Mouse (Mus musculus) thymus, postnatal 0 days (tissue): ENCODE measurements around the gene Sox2. TPM values are rescaled to one million over a fixed set of nuclear protein-coding genes. Genes with fewer than 3 reads are reported as not detected.

Experiments used
- DNase-seq: peaks from one replicate; pipeline ENCODE4 v3.0.0-alpha.2; 2015; ENCODE audit warnings: low spot score
- polyA plus RNA-seq: library from polyadenylated mRNA; unstranded; fragments of >200 nt; fragmentation: Nextera tagmentation; extraction: Ambion mirVana; gene quantifications from 2 replicates; pipeline ENCODE4 v1.2.1, GENCODE M21; 2015

The Sox2 gene
- polyA plus RNA-seq, 1 experiment from 2014 or later: 0.23 TPM

- DNase-seq: no peak
Measured at GRCm38 (mm10) chr3:34658966-34659535, 8.8 kb downstream of the Sox2 start.

DNA sequence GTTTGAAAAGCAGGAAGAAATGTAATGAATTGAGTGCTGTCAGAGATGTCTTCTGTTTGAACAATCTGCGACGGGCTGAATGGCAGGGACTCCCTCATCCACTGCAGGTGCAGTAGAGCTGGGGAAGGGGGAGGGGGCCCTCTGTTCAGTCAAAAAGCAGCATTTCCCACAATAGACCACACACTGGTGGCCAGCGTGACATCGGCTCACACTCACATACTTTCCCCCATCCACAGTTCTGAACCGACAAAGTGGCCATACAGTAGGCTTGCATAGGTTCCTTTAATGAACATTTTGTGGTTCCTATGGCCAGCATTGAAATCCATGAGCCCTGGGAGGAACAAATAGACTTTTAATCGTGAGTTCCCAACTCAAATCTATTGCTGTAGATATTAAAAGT, 9.7 kb downstream of the Sox2 start:
- no peak for DNase-seq

DNA sequence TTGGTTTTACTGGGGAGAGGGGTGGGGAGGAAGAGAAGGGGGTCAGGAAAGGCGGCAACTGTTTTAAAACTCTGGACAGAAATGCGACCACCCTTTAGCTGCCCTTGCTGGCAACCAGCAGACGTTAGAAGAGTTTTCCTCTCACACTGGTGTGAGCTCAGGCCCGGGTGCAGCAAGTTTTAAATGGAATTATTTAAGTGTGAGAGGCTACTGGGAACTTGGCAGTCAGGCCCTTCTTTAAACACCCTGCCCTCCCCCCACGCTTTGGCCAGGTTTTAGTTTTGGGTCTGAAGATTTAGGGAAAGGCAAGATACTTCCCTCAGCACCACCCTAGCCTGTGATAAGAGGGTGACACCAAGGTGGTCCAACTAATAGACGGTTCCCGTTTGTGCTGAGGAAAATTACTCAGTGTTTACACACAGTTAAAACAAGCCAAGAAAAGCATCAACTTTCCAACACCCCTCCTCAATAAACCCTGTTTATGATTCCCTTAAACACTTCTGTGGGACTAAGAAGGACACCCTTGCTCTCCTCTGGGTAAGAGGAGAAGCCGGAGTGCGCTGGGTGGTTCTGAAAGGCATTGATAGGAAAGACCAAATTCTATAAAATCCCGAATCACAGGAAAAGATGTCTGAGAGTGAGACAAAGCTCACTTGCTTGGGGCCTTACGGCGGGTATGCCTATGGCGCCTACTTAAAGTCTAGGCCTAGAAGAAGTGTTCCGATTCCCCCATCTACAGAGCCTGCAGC, 10.5 kb downstream of the Sox2 start:
- no peak for DNase-seq

- DNase-seq: no peak
Measured at GRCm38 (mm10) chr3:34661341-34662007, 11.3 kb downstream of the Sox2 start.

GRCm38 (mm10) chr3:34662008-34662711, 12.0 kb downstream of the Sox2 start:
- no peak for DNase-seq

DNA sequence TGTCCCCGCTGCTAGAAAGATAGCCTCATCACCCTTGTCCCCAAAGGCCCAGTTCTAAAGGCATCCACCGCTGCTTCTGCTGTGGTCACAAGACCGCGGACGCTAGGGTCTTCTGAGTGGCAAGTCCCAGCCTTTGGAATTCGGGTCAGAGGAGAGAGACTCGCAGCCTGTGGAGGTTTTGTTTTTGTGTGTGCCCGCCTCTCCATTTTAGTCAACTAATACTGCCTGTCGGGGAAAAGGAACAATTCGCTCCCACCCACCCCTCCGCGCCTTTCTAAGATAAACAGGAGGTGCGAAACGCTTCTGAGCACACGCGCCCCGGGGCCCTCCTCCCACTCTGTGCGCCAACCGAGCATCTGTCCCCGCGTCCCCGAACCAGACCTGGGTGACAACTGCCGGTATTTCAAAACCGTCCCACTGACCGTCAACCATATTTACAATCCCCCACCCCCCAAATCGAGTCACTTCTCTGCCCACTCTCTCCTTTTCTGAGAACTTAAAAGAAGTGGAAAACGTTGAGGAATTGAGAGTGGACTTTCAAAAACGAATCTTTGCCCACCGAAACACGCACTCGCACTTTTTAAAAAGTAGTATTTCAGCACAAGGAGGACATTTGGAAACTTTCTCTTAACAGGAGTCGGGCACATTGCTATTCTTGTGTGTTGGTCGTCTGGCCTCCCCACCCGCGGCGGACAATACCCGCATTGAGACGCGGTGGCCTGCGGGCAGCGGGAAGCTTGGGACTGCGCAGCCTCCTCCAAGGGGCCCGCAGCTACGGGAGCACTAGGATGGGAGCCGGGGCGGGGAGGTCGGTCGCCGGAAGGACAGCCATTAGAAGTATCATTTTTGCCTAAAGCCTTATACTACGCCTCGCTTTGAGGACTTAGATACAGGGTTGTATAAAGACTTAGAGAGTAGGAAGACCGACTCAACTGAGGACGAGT, 12.8 kb downstream of the Sox2 start:
- no peak for DNase-seq

- no peak for DNase-seq
Measured at GRCm38 (mm10) chr3:34663701-34664635, 13.8 kb downstream of the Sox2 start.

DNA sequence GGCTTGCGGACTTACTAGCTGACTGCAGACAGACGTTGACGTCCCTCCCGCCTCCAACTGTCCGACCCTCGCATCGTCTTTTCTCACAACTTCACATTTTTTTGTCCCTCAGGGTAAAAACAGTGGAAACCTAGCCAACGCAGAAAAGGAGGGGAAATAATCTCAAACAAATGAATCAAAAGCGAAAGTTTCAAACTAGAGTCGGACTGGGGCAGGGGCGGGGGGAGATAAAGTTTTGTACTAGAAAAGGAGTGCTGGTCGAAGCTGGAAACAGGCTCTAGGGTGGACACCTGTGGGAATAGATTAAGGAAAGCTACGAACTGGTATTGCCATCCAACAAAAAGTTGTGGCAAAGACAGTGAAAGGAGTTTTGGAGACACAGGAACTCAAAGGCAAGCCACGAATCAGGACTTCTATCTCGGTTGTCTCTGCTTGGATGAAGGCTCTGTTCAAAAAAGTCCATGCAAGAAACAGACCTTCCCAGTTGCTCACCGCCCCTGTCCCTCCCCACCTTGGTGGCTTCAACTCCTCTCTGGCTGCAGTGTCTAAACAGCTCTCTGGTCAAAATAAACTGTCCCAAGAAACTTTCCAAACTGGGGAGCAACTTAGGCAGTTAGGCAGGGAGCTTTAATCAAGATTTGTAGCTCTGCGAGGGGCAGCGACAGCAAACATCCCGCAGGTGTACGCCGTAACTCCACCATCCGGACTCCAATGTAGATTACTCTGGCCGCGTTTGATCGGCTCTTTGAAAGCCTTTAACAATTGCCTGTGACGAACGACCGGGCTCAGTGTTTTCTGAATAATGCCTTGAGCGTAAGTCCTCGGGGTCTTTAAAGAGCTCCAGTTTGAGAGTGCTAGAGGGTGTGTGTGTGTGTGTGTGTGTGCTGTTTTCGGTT, 14.7 kb downstream of the Sox2 start:
- DNase-seq: no peak

- DNase-seq: no peak
Measured at GRCm38 (mm10) chr3:34665751-34666665, 15.8 kb downstream of the Sox2 start.

- DNase-seq: no peak
Measured at GRCm38 (mm10) chr3:34667180-34667579, 17.0 kb downstream of the Sox2 start.

DNA sequence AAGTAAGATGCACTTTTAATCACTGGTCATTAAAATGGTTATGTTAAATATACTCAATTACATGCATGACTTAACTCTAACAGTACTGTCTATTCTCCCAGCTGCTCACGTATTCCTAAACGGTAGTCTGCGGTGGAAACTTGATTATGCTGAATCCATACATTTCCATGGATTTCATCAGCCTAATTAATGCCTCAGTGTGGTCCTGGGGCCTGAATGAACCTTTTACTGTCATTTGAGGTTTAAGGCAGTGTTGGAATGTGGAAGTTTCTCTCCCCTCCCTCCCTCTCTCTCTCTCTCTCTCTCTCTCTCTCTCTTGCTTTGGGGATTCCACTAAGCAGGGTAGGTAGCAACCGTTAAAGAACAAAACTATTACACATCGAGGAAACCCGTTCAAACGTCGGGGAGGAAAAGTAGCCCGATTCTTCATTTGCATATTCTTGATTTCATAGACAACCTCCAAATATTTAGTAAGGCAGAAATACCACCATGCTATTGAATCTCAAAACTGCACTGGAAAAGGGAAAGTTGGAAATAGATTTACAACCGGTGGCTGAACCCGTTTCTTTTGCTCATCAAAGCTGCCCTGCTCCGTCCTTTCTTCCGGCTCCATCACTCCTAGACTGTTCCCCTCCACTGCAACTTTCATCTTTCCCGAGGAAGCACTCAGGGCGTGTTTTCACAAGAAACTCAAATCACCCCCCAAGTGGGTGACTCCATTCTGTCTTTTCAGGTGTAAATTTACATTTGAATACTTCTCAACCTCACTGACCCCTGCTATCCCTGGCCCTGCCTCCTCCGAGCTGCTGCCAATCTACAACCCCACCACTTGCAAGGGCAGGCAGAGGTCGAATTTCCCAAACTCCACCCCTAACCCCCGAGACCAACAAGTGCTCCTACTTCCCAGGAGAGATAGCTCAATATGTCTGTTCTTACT, 17.9 kb downstream of the Sox2 start:
- no peak for DNase-seq

- no peak for DNase-seq
Measured at GRCm38 (mm10) chr3:34671024-34671660, 20.9 kb downstream of the Sox2 start.

DNA sequence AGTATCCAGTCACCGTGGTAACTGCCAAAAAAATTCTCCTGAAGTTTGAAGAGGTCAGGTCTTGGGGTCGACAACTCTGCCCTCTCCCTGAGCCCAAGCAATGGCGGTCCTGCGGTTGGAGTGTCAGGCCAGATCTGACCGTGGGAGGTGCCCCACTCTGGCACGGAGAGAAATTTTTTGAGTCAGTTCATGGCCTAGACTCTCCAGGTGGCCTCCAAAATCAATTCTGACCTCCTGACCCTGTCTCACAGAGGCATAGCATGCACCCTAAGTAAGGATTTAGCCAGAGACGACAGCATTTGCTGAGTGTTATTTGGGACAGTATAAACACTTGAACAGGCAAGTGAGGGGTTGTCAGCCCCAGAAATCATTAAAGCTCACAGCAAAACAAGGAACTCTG, 28.6 kb downstream of the Sox2 start:
- no peak for DNase-seq

- no peak for DNase-seq
Measured at GRCm38 (mm10) chr3:34679439-34679838, 29.2 kb downstream of the Sox2 start.

GRCm38 (mm10) chr3:34679921-34680320, 29.7 kb downstream of the Sox2 start:
- DNase-seq: no peak

GRCm38 (mm10) chr3:34688072-34688471, 37.9 kb downstream of the Sox2 start:
- DNase-seq: no peak
